Mouse (Mus musculus): ENCODE data around the gene Podxl. TPM values are rescaled to one million over a fixed set of nuclear protein-coding genes. Genes with fewer than 3 reads are reported as not detected.
"Not testable (repeated sequence)": the region's sequence is repeated elsewhere in the genome, so short reads cannot be mapped to it uniquely, and the experiment has no call there.

Gene Podxl
- polyA plus RNA-seq, 1 experiment from 2014 or later = 20.8 TPM

GRCm38 (mm10) chr6:31562371-31563080, 1.3 kb downstream of the Podxl start:
- H3K36me3 ChIP-seq (ENCODE audit: control insufficient read depth, insufficient read depth, low read length) = no peaks in the 10 kb centered on the region
- H3K27me3 ChIP-seq (ENCODE audit: control insufficient read depth, insufficient read depth, low read length) = peaks cover 7% of the 10 kb centered on the region
- peak overlapping the region; percentile 56 for H3K4me3 ChIP-seq (ENCODE audit: low read depth, low read length)
- peak overlapping the region; percentile 95 for H3K4me2 ChIP-seq (replicated peaks; ENCODE audit: low read depth, low read length)
- ATAC-seq (ENCODE audit: insufficient number of reproducible peaks, insufficient read depth, low FRiP score, low read depth) = no peak
- no peak overlapping the region; the same call in 1 of the 2 replicates for H3K9ac ChIP-seq (replicated peaks; ENCODE audit: low read depth, low read length)
- H3K27ac ChIP-seq (ENCODE audit: low read length) = no peak overlapping the region
- H3K9me3 ChIP-seq (ENCODE audit: control insufficient read depth, low read depth, low read length) = no peaks in the 10 kb centered on the region
- WGBS = 11% methylated on average over 16 of the region's 16 CpGs
- H3K4me1 ChIP-seq (ENCODE audit: control insufficient read depth, insufficient read depth, low read length) = peaks cover 8% of the 10 kb centered on the region

- Histone ChIP-seq H3K4me3 (ENCODE audit: low read depth, low read length) (peak overlapping the region; percentile 56; the same call in 1 of the 2 replicates), H3K4me2 (replicated peaks; ENCODE audit: low read depth, low read length) (peak overlapping the region; percentile 95)
- not testable (repeated sequence) for H3K27ac ChIP-seq (ENCODE audit: low read length); H3K9me3 ChIP-seq (ENCODE audit: control insufficient read depth, low read depth, low read length); H3K9ac ChIP-seq (replicated peaks; ENCODE audit: low read depth, low read length); H3K27me3 ChIP-seq (ENCODE audit: control insufficient read depth, insufficient read depth, low read length); H3K4me1 ChIP-seq (ENCODE audit: control insufficient read depth, insufficient read depth, low read length); ATAC-seq (ENCODE audit: insufficient number of reproducible peaks, insufficient read depth, low FRiP score, low read depth); H3K36me3 ChIP-seq (ENCODE audit: control insufficient read depth, insufficient read depth, low read length)
- 57% methylated on average over 3 of the region's 3 CpGs for WGBS
These were observed 1.8 kb downstream of the Podxl start for GRCm38 (mm10) chr6:31561948-31562347.

GRCm38 (mm10) chr6:31560138-31560959, 3.4 kb downstream of the Podxl start:
- H3K4me2 ChIP-seq (replicated peaks; ENCODE audit: low read depth, low read length) = 0 out of 2 replicates have a peak overlapping the region, but pooled peaks have one; percentile 10
- H3K9ac ChIP-seq (replicated peaks; ENCODE audit: low read depth, low read length) = no peak overlapping the region
- no peaks in the 10 kb centered on the region for H3K9me3 ChIP-seq (ENCODE audit: control insufficient read depth, low read depth, low read length)
- H3K36me3 ChIP-seq (ENCODE audit: control insufficient read depth, insufficient read depth, low read length) = no peaks in the 10 kb centered on the region
- H3K27ac ChIP-seq (ENCODE audit: low read length) = no peak overlapping the region
- H3K4me1 ChIP-seq (ENCODE audit: control insufficient read depth, insufficient read depth, low read length) = peaks cover 8% of the 10 kb centered on the region
- H3K4me3 ChIP-seq (ENCODE audit: low read depth, low read length) = no peak overlapping the region
- WGBS = 23% methylated on average over 13 of the region's 13 CpGs
- ATAC-seq (ENCODE audit: insufficient number of reproducible peaks, insufficient read depth, low FRiP score, low read depth) = no peak
- H3K27me3 ChIP-seq (ENCODE audit: control insufficient read depth, insufficient read depth, low read length) = peaks cover 7% of the 10 kb centered on the region

GRCm38 (mm10) chr6:31556460-31557100, 7.2 kb downstream of the Podxl start:
- WGBS = 83% methylated on average over 7 of the region's 7 CpGs
- Histone ChIP-seq H3K4me1 (ENCODE audit: control insufficient read depth, insufficient read depth, low read length) (peaks cover 5% of the 10 kb centered on the region; the same call in 1 of the 2 replicates), H3K36me3 (ENCODE audit: control insufficient read depth, insufficient read depth, low read length) (no peaks in the 10 kb centered on the region), H3K27me3 (ENCODE audit: control insufficient read depth, insufficient read depth, low read length) (no peaks in the 10 kb centered on the region), H3K4me2 (replicated peaks; ENCODE audit: low read depth, low read length) (no peak overlapping the region), H3K9ac (replicated peaks; ENCODE audit: low read depth, low read length) (no peak overlapping the region), H3K9me3 (ENCODE audit: control insufficient read depth, low read depth, low read length) (no peaks in the 10 kb centered on the region), H3K27ac (ENCODE audit: low read length) (no peak overlapping the region), H3K4me3 (ENCODE audit: low read depth, low read length) (no peak overlapping the region)
- no peak for ATAC-seq (ENCODE audit: insufficient number of reproducible peaks, insufficient read depth, low FRiP score, low read depth)

- Histone ChIP-seq H3K4me2 (replicated peaks; ENCODE audit: low read depth, low read length) (no peak overlapping the region), H3K4me1 (ENCODE audit: control insufficient read depth, insufficient read depth, low read length) (0 out of 2 replicates have a peak, but pooled peaks cover 6% of the 10 kb centered on the region), H3K36me3 (ENCODE audit: control insufficient read depth, insufficient read depth, low read length) (no peaks in the 10 kb centered on the region), H3K4me3 (ENCODE audit: low read depth, low read length) (no peak overlapping the region), H3K27me3 (ENCODE audit: control insufficient read depth, insufficient read depth, low read length) (no peaks in the 10 kb centered on the region), H3K9ac (replicated peaks; ENCODE audit: low read depth, low read length) (no peak overlapping the region), H3K9me3 (ENCODE audit: control insufficient read depth, low read depth, low read length) (no peaks in the 10 kb centered on the region), H3K27ac (ENCODE audit: low read length) (no peak overlapping the region)
- 73% methylated on average over 22 of the region's 22 CpGs for WGBS
- ATAC-seq (ENCODE audit: insufficient number of reproducible peaks, insufficient read depth, low FRiP score, low read depth) = no peak
These were observed 12.8 kb downstream of the Podxl start for GRCm38 (mm10) chr6:31550876-31551532.

GRCm38 (mm10) chr6:31549361-31550051, 14.3 kb downstream of the Podxl start:
- Histone ChIP-seq H3K4me2 (replicated peaks; ENCODE audit: low read depth, low read length) (no peak overlapping the region), H3K9me3 (ENCODE audit: control insufficient read depth, low read depth, low read length) (no peaks in the 10 kb centered on the region), H3K27ac (ENCODE audit: low read length) (no peak overlapping the region), H3K36me3 (ENCODE audit: control insufficient read depth, insufficient read depth, low read length) (no peaks in the 10 kb centered on the region), H3K9ac (replicated peaks; ENCODE audit: low read depth, low read length) (no peak overlapping the region), H3K4me1 (ENCODE audit: control insufficient read depth, insufficient read depth, low read length) (0 out of 2 replicates have a peak, but pooled peaks cover 6% of the 10 kb centered on the region), H3K4me3 (ENCODE audit: low read depth, low read length) (no peak overlapping the region), H3K27me3 (ENCODE audit: control insufficient read depth, insufficient read depth, low read length) (no peaks in the 10 kb centered on the region)
- WGBS = 41% methylated on average over 5 of the region's 5 CpGs
- ATAC-seq (ENCODE audit: insufficient number of reproducible peaks, insufficient read depth, low FRiP score, low read depth) = 0 out of 2 replicates have a peak, but pooled peaks have one; percentile 38

- no peak overlapping the region for H3K9ac ChIP-seq (replicated peaks; ENCODE audit: low read depth, low read length)
- 71% methylated on average over 4 of the region's 4 CpGs for WGBS
- ATAC-seq (ENCODE audit: insufficient number of reproducible peaks, insufficient read depth, low FRiP score, low read depth) = no peak
- H3K27me3 ChIP-seq (ENCODE audit: control insufficient read depth, insufficient read depth, low read length) = no peaks in the 10 kb centered on the region
- no peak overlapping the region for H3K4me2 ChIP-seq (replicated peaks; ENCODE audit: low read depth, low read length)
- H3K4me3 ChIP-seq (ENCODE audit: low read depth, low read length) = no peak overlapping the region
- H3K27ac ChIP-seq (ENCODE audit: low read length) = no peak overlapping the region
- no peaks in the 10 kb centered on the region for H3K36me3 ChIP-seq (ENCODE audit: control insufficient read depth, insufficient read depth, low read length)
- H3K9me3 ChIP-seq (ENCODE audit: control insufficient read depth, low read depth, low read length) = no peaks in the 10 kb centered on the region
- H3K4me1 ChIP-seq (ENCODE audit: control insufficient read depth, insufficient read depth, low read length) = no peaks in the 10 kb centered on the region
These were observed 19.5 kb downstream of the Podxl start for GRCm38 (mm10) chr6:31544318-31544717.
